Mouse (Mus musculus): ENCODE data around the gene Asb18.

The Asb18 gene

GRCm38 (mm10) chr1:89971848-89972247 lies 42.6 kb downstream of the Asb18 start:
- DNase-seq (ENCODE audit: low read depth in 1 of 2, low spot score in 2 of 2): no peak

GRCm38 (mm10) chr1:89969714-89970110 lies 44.8 kb downstream of the Asb18 start:
- no peak for DNase-seq (ENCODE audit: low read depth in 1 of 2, low spot score in 2 of 2)

GRCm38 (mm10) chr1:89969072-89969713 lies 45.3 kb downstream of the Asb18 start:
- DNase-seq (ENCODE audit: low read depth in 1 of 2, low spot score in 2 of 2): no peak

GRCm38 (mm10) chr1:89968111-89968851 lies 46.2 kb downstream of the Asb18 start:
- DNase-seq (ENCODE audit: low read depth in 1 of 2, low spot score in 2 of 2): no peak

- no peak for DNase-seq (ENCODE audit: low read depth in 1 of 2, low spot score in 2 of 2)
Measured at GRCm38 (mm10) chr1:89967585-89967984, 46.9 kb downstream of the Asb18 start.

GRCm38 (mm10) chr1:89964426-89964825 lies 50.0 kb downstream of the Asb18 start:
- no peak for DNase-seq (ENCODE audit: low read depth in 1 of 2, low spot score in 2 of 2)

GRCm38 (mm10) chr1:89963296-89963695 lies 51.2 kb downstream of the Asb18 start:
- DNase-seq (ENCODE audit: low read depth in 1 of 2, low spot score in 2 of 2): no peak

- no peak for DNase-seq (ENCODE audit: low read depth in 1 of 2, low spot score in 2 of 2)
Measured at GRCm38 (mm10) chr1:89962092-89962491, 52.4 kb downstream of the Asb18 start.

- DNase-seq (ENCODE audit: low read depth in 1 of 2, low spot score in 2 of 2): no peak
Measured at GRCm38 (mm10) chr1:89959393-89959792, 55.1 kb downstream of the Asb18 start.

GRCm38 (mm10) chr1:89943202-89943601 lies 71.3 kb downstream of the Asb18 start:
- peak in 1 of 2 experiments; percentile 31 for DNase-seq (ENCODE audit: low read depth in 1 of 2, low spot score in 2 of 2)

- DNase-seq (ENCODE audit: low read depth in 1 of 2, low spot score in 2 of 2): no peak
Measured at GRCm38 (mm10) chr1:89942395-89942976, 72.0 kb downstream of the Asb18 start.

GRCm38 (mm10) chr1:89941701-89942381 lies 72.6 kb downstream of the Asb18 start:
- no peak for DNase-seq (ENCODE audit: low read depth in 1 of 2, low spot score in 2 of 2)

- no peak for DNase-seq (ENCODE audit: low read depth in 1 of 2, low spot score in 2 of 2)
Measured at GRCm38 (mm10) chr1:89940961-89941524, 73.4 kb downstream of the Asb18 start.

GRCm38 (mm10) chr1:89939981-89940726 lies 74.3 kb downstream of the Asb18 start:
- DNase-seq (ENCODE audit: low read depth in 1 of 2, low spot score in 2 of 2): peak; percentile 38 to 46

GRCm38 (mm10) chr1:89939596-89939960 lies 74.9 kb downstream of the Asb18 start:
- DNase-seq (ENCODE audit: low read depth in 1 of 2, low spot score in 2 of 2): no peak

GRCm38 (mm10) chr1:89938884-89939595 lies 75.4 kb downstream of the Asb18 start:
- no peak for DNase-seq (ENCODE audit: low read depth in 1 of 2, low spot score in 2 of 2)

GRCm38 (mm10) chr1:89935493-89936348 lies 78.7 kb downstream of the Asb18 start:
- no peak for DNase-seq (ENCODE audit: low read depth in 1 of 2, low spot score in 2 of 2)

GRCm38 (mm10) chr1:89934316-89935260 lies 79.9 kb downstream of the Asb18 start:
- DNase-seq (ENCODE audit: low read depth in 1 of 2, low spot score in 2 of 2): no peak

Measured in monocyte, adult 2 months (primary cell).